Mouse (Mus musculus): ENCODE data around the gene Noct.

GRCm38 (mm10) chr3:51281727-51282126 lies 57.5 kb downstream of the Noct start:
- TF ChIP-seq POLR2A (IDR thresholded peaks at IDR 0.05; ENCODE audit: insufficient read depth, low read depth, low read length) (no peak), CTCF (IDR thresholded peaks at IDR 0.05; ENCODE audit: insufficient read depth, low read depth, low read length) (no peak)
